Mouse (Mus musculus): Measurements from ENCODE around the gene Myh10.

DNA sequence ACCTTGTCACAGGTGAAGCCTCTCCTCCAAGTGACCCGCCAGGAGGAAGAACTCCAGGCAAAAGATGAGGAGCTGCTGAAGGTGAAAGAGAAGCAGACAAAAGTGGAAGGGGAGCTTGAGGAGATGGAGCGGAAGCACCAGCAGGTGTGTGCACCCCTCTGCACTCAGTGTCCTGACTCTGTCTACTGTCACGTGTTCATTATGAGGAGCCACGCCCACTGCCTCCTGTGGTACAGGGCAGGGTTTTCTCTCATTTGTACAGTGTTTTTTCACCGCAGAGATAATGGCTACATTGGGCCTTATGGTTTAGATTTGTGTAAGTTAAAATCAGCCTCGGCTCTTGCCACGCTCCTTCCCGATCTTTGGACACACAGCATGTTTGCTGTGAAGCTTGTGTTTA is 94.5 kb downstream of the Myh10 start:
- TF ChIP-seq CTCF (IDR thresholded peaks at IDR 0.05; ENCODE audit: low read depth) (no peak), EP300 (IDR thresholded peaks at IDR 0.05; ENCODE audit: low read depth) (no peak)
